Mouse (Mus musculus) stomach, postnatal 0 days (tissue): ENCODE data around the gene Iffo2.

Source experiments
- CTCF ChIP-seq: IDR thresholded peaks from 2 replicates; pipeline ENCODE4 v1.5.1; 2016; ENCODE audit warnings: antibody characterized with exemption, low read depth, mild to moderate bottlenecking, moderate library complexity
- EP300 ChIP-seq: optimal IDR thresholded peaks from 2 replicates; pipeline ENCODE3; 2016; ENCODE audit warnings: antibody characterized with exemption

DNA sequence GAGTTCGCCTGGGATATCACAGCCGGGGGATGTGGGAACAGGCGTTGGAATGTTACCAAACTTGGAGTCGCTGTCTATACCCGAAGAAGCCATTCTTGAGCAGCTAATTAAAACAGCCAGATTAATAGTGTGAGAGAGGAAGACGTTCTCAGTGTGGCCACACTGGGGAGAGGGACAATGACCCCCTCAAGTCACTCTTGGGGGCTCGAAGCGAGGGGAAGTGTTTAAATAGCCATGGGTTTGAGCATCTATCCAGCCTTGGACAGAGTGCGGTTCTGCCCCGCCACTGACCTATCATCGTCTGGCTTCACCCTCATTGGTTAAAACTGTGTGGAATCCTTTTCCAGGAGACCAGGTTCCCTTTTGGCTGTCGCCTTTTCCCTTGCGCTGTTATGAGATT lies 68.0 kb downstream of the Iffo2 start:
- TF ChIP-seq CTCF = no peak
- TF ChIP-seq EP300 = no peak
